Mouse (Mus musculus): ENCODE results near the gene Slc26a5. TPM values are rescaled to one million over a fixed set of nuclear protein-coding genes. Genes with fewer than 3 reads are reported as not detected.

Gene Slc26a5
- total and polyA plus RNA-seq, 3 experiments, result not detected

GRCm38 (mm10) chr5:21900891-21901290, 35.5 kb upstream of the Slc26a5 start:
- intact Hi-C loops (cut with DNase I), result no loop called here
- DNase-seq, result no peak
- Histone ChIP-seq H3K27me3 (ENCODE audit: control insufficient read depth, insufficient read depth, low read length) (no peaks in the 10 kb centered on the region), H3K79me2 (replicated peaks; ENCODE audit: control insufficient read depth, insufficient read depth, low read length) (no peaks in the 10 kb centered on the region), H3K27ac (no peak overlapping the region), H3K4me1 (ENCODE audit: control insufficient read depth, insufficient read depth, low read length) (peaks cover 1% of the 10 kb centered on the region; the same call in 1 of the 2 replicates), H3K9ac (ENCODE audit: low read depth, low read length) (no peak overlapping the region), H3K36me3 (ENCODE audit: control insufficient read depth, insufficient read depth, low read length) (no peaks in the 10 kb centered on the region), H3K4me3 (no peak overlapping the region)
- WGBS, result 55% methylated on average over 6 of the region's 6 CpGs
- TF ChIP-seq POLR2A (IDR thresholded peaks at IDR 0.05; ENCODE audit: insufficient read depth, low read depth, low read length), result no peak
- no peak for TF ChIP-seq EP300 (IDR thresholded peaks at IDR 0.05; ENCODE audit: insufficient read depth, low read depth, low read length)
- no peak for TF ChIP-seq CTCF (IDR thresholded peaks at IDR 0.05)

GRCm38 (mm10) chr5:21898875-21899274, 33.5 kb upstream of the Slc26a5 start:
- intact Hi-C loops (cut with DNase I), result no loop called here
- Histone ChIP-seq H3K4me3 (no peak overlapping the region), H3K4me1 (ENCODE audit: control insufficient read depth, insufficient read depth, low read length) (peaks cover 1% of the 10 kb centered on the region; the same call in 1 of the 2 replicates), H3K27me3 (ENCODE audit: control insufficient read depth, insufficient read depth, low read length) (no peaks in the 10 kb centered on the region), H3K27ac (no peak overlapping the region), H3K79me2 (replicated peaks; ENCODE audit: control insufficient read depth, insufficient read depth, low read length) (no peaks in the 10 kb centered on the region), H3K9ac (ENCODE audit: low read depth, low read length) (no peak overlapping the region), H3K36me3 (ENCODE audit: control insufficient read depth, insufficient read depth, low read length) (no peaks in the 10 kb centered on the region)
- no peak for DNase-seq
- TF ChIP-seq EP300 (IDR thresholded peaks at IDR 0.05; ENCODE audit: insufficient read depth, low read depth, low read length) (no peak), POLR2A (IDR thresholded peaks at IDR 0.05; ENCODE audit: insufficient read depth, low read depth, low read length) (no peak)
- 45% methylated on average over 6 of the region's 6 CpGs for WGBS

DNA sequence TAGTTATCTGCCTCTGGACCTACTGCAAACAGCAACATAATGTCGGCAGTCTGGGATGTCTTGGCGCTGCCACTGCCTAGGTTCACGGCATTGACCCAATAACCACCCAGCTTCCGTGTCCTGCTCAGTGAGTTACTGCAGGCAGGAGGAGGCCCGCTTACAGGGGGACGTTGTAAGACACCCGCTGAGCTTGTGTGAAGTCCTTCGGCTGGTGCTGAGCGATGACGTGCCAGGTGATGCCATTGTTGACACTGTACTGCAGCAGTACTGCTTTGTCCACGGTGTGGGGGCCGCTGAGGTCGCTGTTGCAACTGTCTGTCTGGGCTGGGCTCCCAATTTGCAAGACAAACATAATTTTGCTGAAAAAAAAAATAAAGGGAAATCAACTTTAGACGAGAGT, 31.2 kb upstream of the Slc26a5 start:
- H3K4me3 ChIP-seq, result no peak overlapping the region
- intact Hi-C loops (cut with DNase I), result no loop called here
- no peak overlapping the region for H3K27ac ChIP-seq
- no peak overlapping the region for H3K9ac ChIP-seq (ENCODE audit: low read depth, low read length)
- no peaks in the 10 kb centered on the region for H3K27me3 ChIP-seq (ENCODE audit: control insufficient read depth, insufficient read depth, low read length)
- H3K4me1 ChIP-seq (ENCODE audit: control insufficient read depth, insufficient read depth, low read length), result peaks cover 1% of the 10 kb centered on the region; the same call in 1 of the 2 replicates
- H3K36me3 ChIP-seq (ENCODE audit: control insufficient read depth, insufficient read depth, low read length), result no peaks in the 10 kb centered on the region
- whole genome bisulfite sequencing, result 45% methylated on average over 14 of the region's 14 CpGs
- H3K79me2 ChIP-seq (replicated peaks; ENCODE audit: control insufficient read depth, insufficient read depth, low read length), result no peaks in the 10 kb centered on the region
- TF ChIP-seq POLR2A (IDR thresholded peaks at IDR 0.05; ENCODE audit: insufficient read depth, low read depth, low read length) (no peak), EP300 (IDR thresholded peaks at IDR 0.05; ENCODE audit: insufficient read depth, low read depth, low read length) (no peak), CTCF (IDR thresholded peaks at IDR 0.05) (no peak)
- no peak for DNase-seq

- 81% methylated on average over 3 of the region's 3 CpGs for WGBS
- intact Hi-C loops (cut with DNase I), result no loop called here
- Histone ChIP-seq H3K4me1 (ENCODE audit: control insufficient read depth, insufficient read depth, low read length) (no peaks in the 10 kb centered on the region), H3K9ac (ENCODE audit: low read depth, low read length) (no peak overlapping the region), H3K27ac (no peak overlapping the region), H3K27me3 (ENCODE audit: control insufficient read depth, insufficient read depth, low read length) (no peaks in the 10 kb centered on the region), H3K4me3 (no peak overlapping the region), H3K36me3 (ENCODE audit: control insufficient read depth, insufficient read depth, low read length) (no peaks in the 10 kb centered on the region), H3K79me2 (replicated peaks; ENCODE audit: control insufficient read depth, insufficient read depth, low read length) (no peaks in the 10 kb centered on the region)
- DNase-seq, result no peak
- TF ChIP-seq EP300 (IDR thresholded peaks at IDR 0.05; ENCODE audit: insufficient read depth, low read depth, low read length) (no peak), POLR2A (IDR thresholded peaks at IDR 0.05; ENCODE audit: insufficient read depth, low read depth, low read length) (no peak), CTCF (IDR thresholded peaks at IDR 0.05) (no peak)
Measured at GRCm38 (mm10) chr5:21894168-21894567, 28.8 kb upstream of the Slc26a5 start.

GRCm38 (mm10) chr5:21866750-21867149, 1.3 kb upstream of the Slc26a5 start:
- Histone ChIP-seq H3K4me3 (no peak overlapping the region), H3K79me2 (replicated peaks; ENCODE audit: control insufficient read depth, insufficient read depth, low read length) (no peaks in the 10 kb centered on the region), H3K36me3 (ENCODE audit: control insufficient read depth, insufficient read depth, low read length) (no peaks in the 10 kb centered on the region), H3K27ac (no peak overlapping the region), H3K4me1 (ENCODE audit: control insufficient read depth, insufficient read depth, low read length) (no peaks in the 10 kb centered on the region), H3K9ac (ENCODE audit: low read depth, low read length) (no peak overlapping the region), H3K27me3 (ENCODE audit: control insufficient read depth, insufficient read depth, low read length) (no peaks in the 10 kb centered on the region; the same call in 1 of the 2 replicates)
- no peak for TF ChIP-seq POLR2A (IDR thresholded peaks at IDR 0.05; ENCODE audit: insufficient read depth, low read depth, low read length)
- no peak for TF ChIP-seq EP300 (IDR thresholded peaks at IDR 0.05; ENCODE audit: insufficient read depth, low read depth, low read length)
- no peak for TF ChIP-seq CTCF (IDR thresholded peaks at IDR 0.05)
- intact Hi-C loops (cut with DNase I), result no loop called here
- no peak for DNase-seq
- 64% methylated on average over 8 of the region's 8 CpGs for WGBS

- no peak for DNase-seq
Measured at GRCm38 (mm10) chr5:21866311-21866712, 908 bp upstream of the Slc26a5 start.

More at GRCm38 (mm10) chr5:21866311-21866712, 908 bp upstream of the Slc26a5 start:
- WGBS, result 22% methylated on average over 6 of the region's 6 CpGs
- intact Hi-C loops (cut with DNase I), result no loop called here
- Histone ChIP-seq H3K36me3 (ENCODE audit: control insufficient read depth, insufficient read depth, low read length) (no peaks in the 10 kb centered on the region), H3K9ac (ENCODE audit: low read depth, low read length) (no peak overlapping the region), H3K4me1 (ENCODE audit: control insufficient read depth, insufficient read depth, low read length) (no peaks in the 10 kb centered on the region), H3K27ac (no peak overlapping the region), H3K79me2 (replicated peaks; ENCODE audit: control insufficient read depth, insufficient read depth, low read length) (no peaks in the 10 kb centered on the region), H3K4me3 (no peak overlapping the region), H3K27me3 (ENCODE audit: control insufficient read depth, insufficient read depth, low read length) (no peaks in the 10 kb centered on the region; the same call in 1 of the 2 replicates)
- no peak for TF ChIP-seq POLR2A (IDR thresholded peaks at IDR 0.05; ENCODE audit: insufficient read depth, low read depth, low read length)
- no peak for TF ChIP-seq CTCF (IDR thresholded peaks at IDR 0.05)
- TF ChIP-seq EP300 (IDR thresholded peaks at IDR 0.05; ENCODE audit: insufficient read depth, low read depth, low read length), result no peak

All from heart, adult 2 months (tissue).